Comparison of ENCODE assay signal across 12 mouse cellular contexts in genomic region chr2:169300411-169300810, GRCm38 (mm10).
DNase-seq lines count a peak whose midpoint lies in the region; ATAC-seq lines count a peak whose summit lies in the region.
"Had no signal": no experiment of that assay in that cellular context is flagged by ENCODE, and none has a peak within 500 bp of the region (broad histone marks: within the 10 kb centered on the region; RNA-seq: fewer than 3 reads in every experiment).

No protein-coding gene starts in this region.

- ATAC-seq in midbrain, embryonic 14.5 days (ENCODE audit: low FRiP score, low TSS enrichment), result no peak
- ATAC-seq in midbrain, embryonic 11.5 days (ENCODE audit: low FRiP score), result no peak
- peak; percentile 60 for ATAC-seq in hindbrain, embryonic 13.5 days (ENCODE audit: low FRiP score)

- peaks cover 14% of the 10 kb centered on the region for H3K4me1 ChIP-seq in midbrain, embryonic 14.5 days (ENCODE audit: control insufficient read depth, insufficient read depth, low read length)
- H3K4me1 ChIP-seq in midbrain, embryonic 11.5 days (ENCODE audit: control insufficient read depth, insufficient read depth, low read length), result peaks cover 5% of the 10 kb centered on the region
- H3K4me1 ChIP-seq in hindbrain, embryonic 13.5 days (replicated peaks), result peaks cover 33% of the 10 kb centered on the region

- H3K9ac ChIP-seq in midbrain, embryonic 14.5 days (replicated peaks; ENCODE audit: low read length), result no peak overlapping the region
- H3K9ac ChIP-seq in midbrain, embryonic 11.5 days (ENCODE audit: low read length), result no peak overlapping the region
- no peak overlapping the region for H3K9ac ChIP-seq in hindbrain, embryonic 13.5 days
- H3K9ac ChIP-seq: limb, embryonic 15.5 days; stomach, embryonic 15.5 days had no signal

- H3K27ac ChIP-seq in midbrain, embryonic 14.5 days (replicated peaks; ENCODE audit: low read depth, low read length), result peak overlapping the region; percentile 65
- H3K27ac ChIP-seq in midbrain, embryonic 11.5 days (ENCODE audit: low read depth, low read length), result no peak overlapping the region
- peak overlapping the region; percentile 80 for H3K27ac ChIP-seq in hindbrain, embryonic 13.5 days
- H3K27ac ChIP-seq: limb, embryonic 15.5 days; stomach, embryonic 15.5 days had no signal

- no peaks in the 10 kb centered on the region for H3K9me3 ChIP-seq in midbrain, embryonic 14.5 days (ENCODE audit: control insufficient read depth, low read length)
- no peaks in the 10 kb centered on the region for H3K9me3 ChIP-seq in midbrain, embryonic 11.5 days (ENCODE audit: control insufficient read depth, low read length)
- H3K9me3 ChIP-seq in hindbrain, embryonic 13.5 days, result no peaks in the 10 kb centered on the region
- H3K9me3 ChIP-seq: limb, embryonic 15.5 days; stomach, embryonic 15.5 days had no signal

- WGBS in midbrain, embryonic 14.5 days, result 72% methylated on average over 8 of the region's 8 CpGs
- 91% methylated on average over 8 of the region's 8 CpGs for WGBS in midbrain, embryonic 11.5 days
- WGBS in hindbrain, embryonic 13.5 days, result 63% methylated on average over 8 of the region's 8 CpGs

- no peak overlapping the region for H3K4me2 ChIP-seq in midbrain, embryonic 14.5 days (ENCODE audit: low read length)
- no peak overlapping the region for H3K4me2 ChIP-seq in midbrain, embryonic 11.5 days
- no peak overlapping the region for H3K4me2 ChIP-seq in hindbrain, embryonic 13.5 days
- H3K4me2 ChIP-seq: limb, embryonic 15.5 days; stomach, embryonic 15.5 days had no signal

- intact Hi-C loops in left cerebral cortex, postnatal 10 days (cut with DNase I), result no loop called here

- H3K4me3 ChIP-seq in midbrain, embryonic 14.5 days (replicated peaks; ENCODE audit: low read depth, low read length), result no peak overlapping the region
- H3K4me3 ChIP-seq in midbrain, embryonic 11.5 days (ENCODE audit: low read depth, low read length), result no peak overlapping the region
- H3K4me3 ChIP-seq in hindbrain, embryonic 13.5 days, result no peak overlapping the region
- H3K4me3 ChIP-seq: limb, embryonic 15.5 days; stomach, embryonic 15.5 days had no signal

- no peaks in the 10 kb centered on the region for H3K27me3 ChIP-seq in midbrain, embryonic 14.5 days (ENCODE audit: control insufficient read depth, insufficient read depth, low read length)
- H3K27me3 ChIP-seq in midbrain, embryonic 11.5 days (ENCODE audit: control insufficient read depth, insufficient read depth, low read length), result no peaks in the 10 kb centered on the region
- no peaks in the 10 kb centered on the region for H3K27me3 ChIP-seq in hindbrain, embryonic 13.5 days
- H3K27me3 ChIP-seq: limb, embryonic 15.5 days; stomach, embryonic 15.5 days had no signal

- DNase-seq in midbrain, embryonic 14.5 days, result peak; percentile 75
- DNase-seq in midbrain, embryonic 11.5 days (ENCODE audit: low spot score, missing footprints), result no peak
- peak; percentile 30 to 77 for DNase-seq in left cerebral cortex, postnatal 10 days (ENCODE audit: extremely low spot score in 1 of 2, low spot score in 2 of 2)
- peak; percentile 46 for DNase-seq in right cerebral cortex, postnatal 4 days
- DNase-seq in adrenal gland, postnatal 14 days, result no peak
- DNase-seq in spleen, postnatal 14 days (ENCODE audit: low spot score in 2 of 2), result no peak
- DNase-seq in urinary bladder, postnatal 10 days (ENCODE audit: low spot score), result no peak
- DNase-seq: heart, postnatal 14 days; kidney, adult 9 months had no signal

- no peaks in the 10 kb centered on the region for H3K36me3 ChIP-seq in midbrain, embryonic 14.5 days (ENCODE audit: control insufficient read depth, insufficient read depth, low read length)
- H3K36me3 ChIP-seq in midbrain, embryonic 11.5 days (ENCODE audit: control insufficient read depth, insufficient read depth, low read length), result no peaks in the 10 kb centered on the region
- no peaks in the 10 kb centered on the region for H3K36me3 ChIP-seq in hindbrain, embryonic 13.5 days
- H3K36me3 ChIP-seq: limb, embryonic 15.5 days; stomach, embryonic 15.5 days had no signal

Comparison
In these comparisons a context has a peak if more than half of its experiments do, and no peak if none do; other contexts are left out.
1. DNase-seq: peak in midbrain, embryonic 14.5 days (single experiment), left cerebral cortex, postnatal 10 days (2 of 2) and right cerebral cortex, postnatal 4 days (single experiment); none in midbrain, embryonic 11.5 days (single experiment), adrenal gland, postnatal 14 days (single experiment), spleen, postnatal 14 days (0 of 2) and urinary bladder, postnatal 10 days (single experiment).